Mouse (Mus musculus) kidney, embryonic 15.5 days (tissue): ENCODE data around the gene Bend6. TPM values are rescaled to one million over a fixed set of nuclear protein-coding genes. Genes with fewer than 3 reads are reported as not detected.
A peak's percentile ranks its signal among the peaks of the same experiment; 100 is the strongest.

ENCODE experiments used
- ATAC-seq: fragments of 200-750 bp; cut with Nextera tagmentation; replicated peaks from 2 replicates; pipeline ENCODE4 v1.8.0; 2017; ENCODE audit warnings: moderate TSS enrichment; ENCODE audit not compliant: low FRiP score
- H3K27ac ChIP-seq: fragments of 300-500 bp; sonication (generic); 2 replicates; pipeline ENCODE4 v1.5.1; 2015; ENCODE audit warnings: mild to moderate bottlenecking, inconsistent platforms
- H3K27me3 ChIP-seq: fragments of 300-500 bp; sonication (generic); 2 replicates; pipeline ENCODE4 v1.6.1; 2015; ENCODE audit warnings: inconsistent platforms
- H3K36me3 ChIP-seq: fragments of 300-500 bp; sonication (generic); 2 replicates; pipeline ENCODE4 v1.6.1; 2015; ENCODE audit warnings: inconsistent platforms
- H3K4me1 ChIP-seq: fragments of 300-500 bp; sonication (generic); 2 replicates; pipeline ENCODE4 v1.6.1; 2015; ENCODE audit warnings: inconsistent platforms
- H3K4me2 ChIP-seq: fragments of 300-500 bp; sonication (generic); 2 replicates; pipeline ENCODE4 v1.6.1; 2015; ENCODE audit warnings: moderate library complexity, mild to moderate bottlenecking, inconsistent platforms
- H3K4me3 ChIP-seq: fragments of 300-500 bp; sonication (generic); replicated peaks from 2 replicates; pipeline ENCODE4 v1.5.1; 2015; ENCODE audit warnings: mild to moderate bottlenecking, inconsistent platforms
- H3K9ac ChIP-seq: fragments of 300-500 bp; sonication (generic); 2 replicates; pipeline ENCODE4 v1.6.1; 2015; ENCODE audit warnings: mild to moderate bottlenecking, inconsistent platforms
- H3K9me3 ChIP-seq: fragments of 300-500 bp; sonication (generic); replicated peaks from 2 replicates; pipeline ENCODE4 v1.6.1; 2016; ENCODE audit warnings: inconsistent platforms
- WGBS: fragments of 180-500 bp; shearing (Covaris S2); methylation state at CpG from one replicate; pipeline ENCODE4 v1.1.7; 2015; ENCODE audit warnings: mixed read lengths; 5-methylcytosine and 5-hydroxymethylcytosine counted together
- polyA plus RNA-seq: library from polyadenylated mRNA; unstranded; fragments of >200 nt; fragmentation: Nextera tagmentation; extraction: Ambion mirVana; gene quantifications from 2 replicates; pipeline ENCODE4 v1.2.1, GENCODE M21; 2015

Gene Bend6
- polyA plus RNA-seq, 1 experiment from 2014 or later: 0.64 TPM

DNA sequence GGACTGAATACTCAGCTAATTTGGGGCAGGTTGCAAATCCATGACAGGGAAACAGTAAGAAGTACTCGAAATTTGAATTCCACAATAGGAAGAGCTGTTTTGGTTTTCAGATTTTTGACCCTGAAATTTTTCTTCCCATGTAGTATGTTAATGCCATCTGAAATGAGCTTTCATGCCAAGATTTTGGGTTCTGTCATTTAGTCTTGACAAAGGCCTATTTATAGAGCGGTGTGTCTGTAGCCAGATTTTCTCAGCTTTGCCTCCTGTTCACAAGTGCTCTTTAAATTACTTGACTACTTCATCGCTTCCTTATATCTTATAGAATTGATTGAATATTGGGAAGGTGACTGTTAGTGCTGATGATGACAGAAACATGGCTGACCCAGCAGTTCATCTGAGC, 28.3 kb upstream of the Bend6 start:
- no peaks in the 10 kb centered on the region for H3K9me3 ChIP-seq
- no peak overlapping the region for H3K4me3 ChIP-seq
- no peak for ATAC-seq
- no peaks in the 10 kb centered on the region for H3K27me3 ChIP-seq
- WGBS: 86% methylated on average over 3 of the region's 3 CpGs
- no peak overlapping the region for H3K27ac ChIP-seq
- H3K9ac ChIP-seq: no peak overlapping the region
- H3K4me1 ChIP-seq: no peaks in the 10 kb centered on the region
- H3K36me3 ChIP-seq: no peaks in the 10 kb centered on the region
- no peak overlapping the region for H3K4me2 ChIP-seq

- Histone ChIP-seq H3K27me3 (no peaks in the 10 kb centered on the region), H3K4me3 (no peak overlapping the region), H3K9me3 (no peaks in the 10 kb centered on the region), H3K4me2 (no peak overlapping the region), H3K4me1 (no peaks in the 10 kb centered on the region), H3K27ac (no peak overlapping the region), H3K9ac (no peak overlapping the region), H3K36me3 (no peaks in the 10 kb centered on the region)
- 84% methylated on average over 14 of the region's 14 CpGs for WGBS
- no peak for ATAC-seq
Measured at GRCm38 (mm10) chr1:33932845-33933499, 25.4 kb upstream of the Bend6 start.

DNA sequence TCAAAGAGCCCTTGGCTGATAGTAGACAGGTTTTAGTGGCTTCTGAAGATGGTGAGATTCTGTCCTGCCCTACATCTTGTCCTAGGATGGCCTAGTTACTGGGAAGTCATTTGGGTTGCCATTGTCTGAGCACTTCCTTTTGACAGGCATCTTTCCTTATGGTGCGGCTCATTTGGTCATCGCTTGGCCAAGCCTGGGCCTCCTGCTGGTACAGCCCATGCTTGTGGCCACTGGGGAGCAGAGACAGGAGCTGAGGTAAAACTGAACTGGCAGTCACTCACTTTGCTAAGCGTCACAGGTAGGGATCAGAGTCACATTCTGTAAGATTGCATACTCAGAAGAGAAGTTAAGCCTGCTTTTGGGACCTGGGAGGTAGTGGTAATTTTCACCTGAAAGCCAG, 24.6 kb upstream of the Bend6 start:
- Histone ChIP-seq H3K4me2 (no peak overlapping the region), H3K4me1 (no peaks in the 10 kb centered on the region), H3K27ac (no peak overlapping the region), H3K27me3 (no peaks in the 10 kb centered on the region), H3K9ac (no peak overlapping the region), H3K9me3 (no peaks in the 10 kb centered on the region), H3K4me3 (no peak overlapping the region), H3K36me3 (no peaks in the 10 kb centered on the region)
- WGBS: 90% methylated on average over 3 of the region's 3 CpGs
- ATAC-seq: no peak

- Histone ChIP-seq H3K27ac (no peak overlapping the region), H3K4me1 (no peaks in the 10 kb centered on the region), H3K36me3 (no peaks in the 10 kb centered on the region), H3K9ac (no peak overlapping the region), H3K4me3 (no peak overlapping the region), H3K4me2 (no peak overlapping the region), H3K27me3 (no peaks in the 10 kb centered on the region), H3K9me3 (no peaks in the 10 kb centered on the region)
- 87% methylated on average over 8 of the region's 8 CpGs for WGBS
- ATAC-seq: no peak
Measured at GRCm38 (mm10) chr1:33931791-33932190, 24.2 kb upstream of the Bend6 start.

DNA sequence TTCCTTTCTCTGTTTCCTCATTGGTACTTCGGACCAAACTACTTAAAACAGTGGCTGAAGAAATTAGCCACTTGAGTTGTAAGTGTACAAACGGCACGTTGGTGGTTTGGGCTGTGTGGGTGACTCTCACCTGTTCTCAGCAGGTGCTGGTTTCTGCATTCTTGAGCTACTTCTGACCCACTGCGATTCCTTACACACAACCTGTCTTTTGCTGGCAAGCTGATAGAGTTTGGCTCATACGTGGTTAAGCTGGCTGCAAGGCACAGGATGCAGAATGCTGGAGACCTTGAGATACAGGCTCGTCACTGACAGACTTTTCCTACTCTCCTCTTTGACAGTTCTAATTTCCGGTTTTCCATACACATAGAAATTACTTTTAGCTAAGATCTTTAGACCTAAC, 19.9 kb upstream of the Bend6 start:
- Histone ChIP-seq H3K27me3 (no peaks in the 10 kb centered on the region), H3K27ac (no peak overlapping the region), H3K4me2 (no peak overlapping the region), H3K36me3 (no peaks in the 10 kb centered on the region), H3K9me3 (no peaks in the 10 kb centered on the region), H3K9ac (no peak overlapping the region), H3K4me3 (no peak overlapping the region), H3K4me1 (no peaks in the 10 kb centered on the region)
- ATAC-seq: no peak
- 92% methylated on average over 7 of the region's 7 CpGs for WGBS

- peak; percentile 70 for ATAC-seq
Measured at GRCm38 (mm10) chr1:33925283-33925682, 17.7 kb upstream of the Bend6 start.

GRCm38 (mm10) chr1:33922975-33923374, 15.4 kb upstream of the Bend6 start:
- H3K27ac ChIP-seq: no peak overlapping the region
- no peaks in the 10 kb centered on the region for H3K9me3 ChIP-seq
- no peak overlapping the region for H3K4me3 ChIP-seq
- 47% methylated on average over 7 of the region's 7 CpGs for WGBS
- no peak overlapping the region for H3K4me2 ChIP-seq
- H3K4me1 ChIP-seq: no peaks in the 10 kb centered on the region
- no peaks in the 10 kb centered on the region for H3K27me3 ChIP-seq
- H3K9ac ChIP-seq: no peak overlapping the region
- H3K36me3 ChIP-seq: no peaks in the 10 kb centered on the region
- 0 out of 2 replicates have a peak, but pooled peaks have one; percentile 58 for ATAC-seq

More at GRCm38 (mm10) chr1:33925283-33925682, 17.7 kb upstream of the Bend6 start:
- Histone ChIP-seq H3K4me2 (no peak overlapping the region), H3K4me1 (no peaks in the 10 kb centered on the region), H3K27ac (no peak overlapping the region), H3K27me3 (no peaks in the 10 kb centered on the region), H3K9me3 (no peaks in the 10 kb centered on the region), H3K4me3 (no peak overlapping the region), H3K36me3 (no peaks in the 10 kb centered on the region), H3K9ac (no peak overlapping the region)
- 39% methylated on average over 3 of the region's 3 CpGs for WGBS

GRCm38 (mm10) chr1:33916554-33916953, 8.9 kb upstream of the Bend6 start:
- H3K4me2 ChIP-seq: no peak overlapping the region
- no peaks in the 10 kb centered on the region for H3K4me1 ChIP-seq
- no peaks in the 10 kb centered on the region for H3K9me3 ChIP-seq
- no peaks in the 10 kb centered on the region for H3K27me3 ChIP-seq
- no peak overlapping the region for H3K27ac ChIP-seq
- H3K9ac ChIP-seq: no peak overlapping the region
- no peak overlapping the region for H3K4me3 ChIP-seq
- WGBS: 91% methylated on average over 5 of the region's 5 CpGs
- ATAC-seq: no peak
- no peaks in the 10 kb centered on the region for H3K36me3 ChIP-seq

DNA sequence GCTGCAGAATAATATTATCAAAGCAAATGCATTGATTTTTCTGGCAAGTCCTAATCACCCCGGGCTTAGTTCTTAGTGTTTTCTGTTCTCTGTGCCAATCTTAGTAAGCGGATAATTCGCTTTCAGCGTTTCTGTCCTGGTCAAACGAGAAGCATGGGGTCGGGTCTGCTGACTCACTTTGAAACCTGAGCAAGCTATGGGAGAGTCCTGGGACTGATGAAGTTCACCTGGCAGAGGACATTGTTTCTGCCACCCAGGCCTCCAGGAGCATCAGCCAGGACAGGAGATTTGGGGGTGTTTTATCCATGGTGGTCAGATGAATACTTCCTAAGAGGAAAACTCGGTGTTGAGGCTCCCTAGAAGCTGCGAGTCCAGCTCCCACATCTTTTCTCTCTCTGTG, 4.0 kb upstream of the Bend6 start:
- 54% methylated on average over 8 of the region's 8 CpGs for WGBS
- Histone ChIP-seq H3K4me3 (no peak overlapping the region), H3K27ac (no peak overlapping the region), H3K9ac (no peak overlapping the region), H3K9me3 (no peaks in the 10 kb centered on the region), H3K36me3 (no peaks in the 10 kb centered on the region), H3K4me1 (peaks cover 18% of the 10 kb centered on the region), H3K4me2 (no peak overlapping the region), H3K27me3 (peaks cover 39% of the 10 kb centered on the region)
- ATAC-seq: no peak

DNA sequence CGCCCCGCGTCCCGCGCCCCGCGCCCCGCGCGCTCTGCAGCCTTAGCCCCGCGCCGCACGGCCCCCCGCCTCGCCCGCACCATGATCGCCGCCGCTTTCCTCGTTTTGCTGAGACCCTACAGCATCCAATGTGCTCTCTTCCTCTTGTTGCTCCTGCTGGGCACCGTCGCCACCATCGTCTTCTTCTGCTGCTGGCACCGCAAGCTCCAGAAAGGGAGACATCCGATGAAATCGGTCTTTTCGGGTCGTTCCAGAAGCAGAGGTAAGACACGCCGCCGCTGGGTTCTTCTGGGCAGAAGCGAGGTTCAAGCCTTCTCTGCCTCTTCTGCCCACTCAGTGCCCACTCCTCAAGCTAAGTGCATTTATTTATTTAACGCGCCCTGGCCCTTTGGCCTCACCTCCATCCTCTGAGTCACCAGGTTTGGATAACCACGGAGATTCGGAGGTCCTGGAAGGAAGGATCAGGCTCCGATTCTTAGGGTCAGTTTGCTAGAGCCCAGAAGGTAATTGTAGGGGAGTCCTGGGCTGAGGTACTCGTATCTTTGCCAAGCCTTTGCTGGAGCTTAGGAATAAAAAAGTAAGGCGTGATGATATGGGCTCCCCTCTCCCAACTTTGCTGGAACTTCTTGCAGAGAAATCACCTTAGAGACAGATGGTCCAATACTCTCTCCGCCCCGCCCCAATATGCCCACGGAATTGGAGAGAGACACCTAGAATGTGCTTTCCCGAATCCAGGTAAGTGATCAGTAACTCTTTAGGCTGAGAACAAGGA, 761 bp upstream of the Bend6 start, which contains the start of gene Dst:
Gene Dst, plus strand, starts transcription at position 35 of the 772 bp plus-strand sequence.
- Histone ChIP-seq H3K27ac (no peak within 1 kb of the TSS), H3K4me3 (peak within 1 kb of the TSS; percentile 69), H3K4me1 (peaks cover 22% of the 10 kb centered on the region), H3K27me3 (peaks cover 62% of the 10 kb centered on the region), H3K4me2 (peak within 1 kb of the TSS; percentile 96), H3K9me3 (no peaks in the 10 kb centered on the region), H3K36me3 (no peaks in the 10 kb centered on the region), H3K9ac (peak within 1 kb of the TSS; percentile 47)
- WGBS: 3% methylated on average over 44 of the region's 44 CpGs
- ATAC-seq: no peak

- 4% methylated on average over 20 of the region's 20 CpGs for WGBS
- peak overlapping the region; percentile 96 for H3K4me2 ChIP-seq
- no peaks in the 10 kb centered on the region for H3K36me3 ChIP-seq
- H3K4me1 ChIP-seq: peaks cover 24% of the 10 kb centered on the region
- no peaks in the 10 kb centered on the region for H3K9me3 ChIP-seq
- no peak overlapping the region for H3K27ac ChIP-seq
- peak; percentile 63 for ATAC-seq
- peaks cover 62% of the 10 kb centered on the region for H3K27me3 ChIP-seq
- peak overlapping the region; percentile 69 for H3K4me3 ChIP-seq
- no peak overlapping the region for H3K9ac ChIP-seq
Measured at GRCm38 (mm10) chr1:33906927-33907326, 689 bp downstream of the Bend6 start.

DNA sequence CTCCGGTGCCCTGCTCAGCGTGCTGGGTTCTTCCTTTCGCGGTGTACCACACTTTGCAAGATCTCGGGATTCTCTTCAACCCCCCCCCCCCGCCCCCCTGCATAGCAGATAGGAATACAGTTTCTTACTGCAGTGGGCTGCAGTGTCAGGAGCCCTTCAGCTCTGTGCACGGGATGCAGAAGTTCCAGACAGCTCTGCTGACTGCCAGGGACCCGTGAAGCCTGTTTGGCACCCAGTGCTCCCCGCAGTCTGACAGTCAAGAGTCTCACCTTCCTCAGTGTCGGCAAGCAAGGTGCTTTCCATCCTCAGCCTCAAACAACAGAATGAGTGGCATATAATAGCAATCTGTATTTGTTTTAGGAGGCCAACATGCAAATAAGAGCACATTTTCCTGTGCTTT, 1.4 kb downstream of the Bend6 start:
- no peak for ATAC-seq
- Histone ChIP-seq H3K27ac (no peak overlapping the region), H3K4me1 (peaks cover 24% of the 10 kb centered on the region), H3K27me3 (peaks cover 62% of the 10 kb centered on the region), H3K36me3 (no peaks in the 10 kb centered on the region), H3K4me3 (no peak overlapping the region), H3K9me3 (no peaks in the 10 kb centered on the region), H3K4me2 (no peak overlapping the region), H3K9ac (no peak overlapping the region)
- 43% methylated on average over 10 of the region's 10 CpGs for WGBS
